Mouse (Mus musculus) gastrocnemius, postnatal 36 days (tissue): Measurements from ENCODE around the gene 4930578G10Rik. TPM values are rescaled to one million over a fixed set of nuclear protein-coding genes. Genes with fewer than 3 reads are reported as not detected.
"Not testable (repeated sequence)": the region's sequence is repeated elsewhere in the genome, so short reads cannot be mapped to it uniquely, and the experiment has no call there.

Experiments used
- DNase-seq, 2 experiments: peaks; one replicate each; pipeline ENCODE4 v3.0.0; 2022
- intact Hi-C: fragments of 180-260 bp; cut with DNase I; formaldehyde crosslinking; loops from one replicate; pipeline ENCODE4 v1.15.1; 2025
- long read RNA-seq, 2 experiments: library from polyadenylated mRNA; stranded (forward); transcript quantifications; one replicate each; pipeline ENCODE4 v2.0.0; 2021
- total RNA-seq, 2 experiments: library from RNA; stranded (reverse); gene quantifications; 2 replicates each; pipeline ENCODE4 v1.2.3; 2021

Gene 4930578G10Rik
- total RNA-seq = under 1 TPM in 1 of 2 experiments, not detected in 1; 0.57 TPM
- long read RNA-seq, experiment 1 = 0 reads
- long read RNA-seq, experiment 2 = 0 reads

DNA sequence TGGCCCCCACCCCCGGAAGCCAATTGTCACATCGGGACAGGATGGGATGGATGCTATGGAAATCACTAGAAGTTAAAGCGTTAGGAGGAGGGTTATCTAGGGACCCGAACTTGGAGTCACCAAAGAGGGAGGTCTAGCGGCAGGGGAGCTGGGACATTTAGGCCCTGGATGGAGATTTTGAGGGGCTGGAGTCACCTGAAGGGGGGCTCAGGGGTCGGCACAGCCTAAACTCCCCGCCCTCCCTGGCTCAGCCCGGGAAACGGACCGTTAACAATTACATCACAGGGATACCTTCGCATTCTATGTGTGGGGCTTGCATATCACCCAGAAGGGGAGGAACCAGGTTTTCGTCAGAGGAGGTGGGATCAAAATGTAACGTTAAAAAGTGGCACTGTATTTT, at the start of gene 4930578G10Rik:
4930578G10Rik (plus strand) TSS at position 301 of the 400 bp plus-strand sequence.
- intact Hi-C loops, DNase-seq: not testable (repeated sequence)

DNA sequence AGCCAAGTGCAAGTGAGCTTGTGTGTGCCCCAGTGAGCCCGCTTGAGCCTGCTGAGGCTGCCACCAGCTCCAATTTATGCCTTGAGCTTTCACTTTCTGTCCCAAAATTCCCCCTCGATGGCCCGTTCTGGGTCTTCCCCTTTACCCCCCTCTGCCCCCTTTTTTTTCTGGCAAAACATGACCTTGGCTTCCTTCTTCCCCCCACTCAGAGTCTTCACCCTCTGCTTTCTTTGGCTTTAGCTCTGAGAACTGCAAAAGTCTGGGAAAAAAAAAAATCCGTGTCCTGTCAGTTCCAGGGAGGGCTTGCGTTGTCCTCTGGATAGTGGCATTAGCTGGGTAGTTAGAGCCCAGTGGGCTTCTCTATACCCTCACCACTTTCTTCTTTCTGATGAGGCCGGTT, 21.1 kb downstream of the 4930578G10Rik start, which contains the start of gene Ccl19:
Ccl19 (minus strand) TSS at position 101 of the 400 bp plus-strand sequence.
- intact Hi-C loops, DNase-seq: not testable (repeated sequence)

DNA sequence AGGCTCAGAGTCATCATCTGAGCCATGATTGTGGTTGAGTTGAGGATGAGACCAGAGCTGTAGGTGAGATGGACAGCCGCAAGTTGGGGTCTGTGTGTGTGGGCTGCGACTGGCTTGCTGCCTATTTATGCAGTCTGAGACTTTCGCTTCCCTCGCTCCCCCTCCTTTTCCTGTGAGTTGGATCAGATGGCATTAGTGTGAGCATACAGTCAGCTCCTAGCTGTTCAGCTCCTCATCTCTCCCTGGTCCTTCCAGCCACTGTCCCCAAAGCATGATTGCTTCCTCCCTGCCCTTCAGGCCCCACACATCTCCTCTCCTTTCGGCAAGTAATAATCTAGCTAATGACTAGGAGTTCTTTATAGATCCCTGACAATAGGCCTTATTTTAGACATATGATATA, 38.5 kb downstream of the 4930578G10Rik start, which contains the start of gene Ccl21a:
Ccl21a (minus strand) TSS at position 101 of the 400 bp plus-strand sequence.
- DNase-seq, intact Hi-C loops: not testable (repeated sequence)

DNA sequence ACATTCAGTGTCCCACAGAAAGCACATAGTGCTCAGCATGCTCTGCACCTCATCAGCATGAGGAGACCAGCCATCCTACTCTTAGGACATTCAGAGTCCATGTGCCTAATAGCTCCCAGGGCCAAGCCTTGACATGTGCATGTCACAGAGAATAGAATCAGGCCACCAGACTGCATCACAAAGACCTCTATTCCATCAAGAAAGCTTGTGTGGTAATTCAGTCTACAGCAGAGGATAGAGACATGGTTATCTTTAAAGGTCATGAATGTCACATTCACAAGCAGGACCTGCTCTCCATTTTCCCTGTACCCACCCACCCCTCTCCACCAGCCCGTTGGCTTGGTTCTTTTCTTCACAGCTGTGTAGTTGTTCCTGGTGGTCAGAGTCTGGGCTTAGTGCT, 118.4 kb downstream of the 4930578G10Rik start, which contains the start of gene Fam205a1:
Fam205a1 (minus strand) TSS at position 101 of the 400 bp plus-strand sequence.
- intact Hi-C loops = not testable (repeated sequence)

DNA sequence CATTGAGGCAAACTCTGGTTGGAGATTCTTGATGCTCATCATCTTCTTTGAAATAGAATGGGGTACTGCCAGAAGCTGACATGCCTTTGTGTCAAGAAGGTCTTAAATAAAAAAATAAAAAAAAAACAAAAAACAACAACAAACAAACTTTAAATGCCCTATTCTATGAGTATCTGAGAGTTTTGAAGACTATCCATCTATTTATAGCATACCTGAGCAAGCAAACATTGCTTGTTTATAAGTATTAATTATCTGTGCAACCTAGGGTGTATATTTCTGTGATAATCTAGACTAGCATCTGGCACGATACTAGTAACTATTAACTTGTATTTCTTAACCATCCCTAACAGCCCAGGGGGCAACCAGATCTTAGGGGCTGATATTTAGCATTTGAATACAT, 121.3 kb downstream of the 4930578G10Rik start, which contains the start of gene Gm12394:
Gm12394 (minus strand) TSS at position 101 of the 400 bp plus-strand sequence.
- intact Hi-C loops, DNase-seq: not testable (repeated sequence)

More for the DNA sequence above, 118.4 kb downstream of the 4930578G10Rik start, which contains the start of gene Fam205a1:
- DNase-seq = not testable (repeated sequence)

DNA sequence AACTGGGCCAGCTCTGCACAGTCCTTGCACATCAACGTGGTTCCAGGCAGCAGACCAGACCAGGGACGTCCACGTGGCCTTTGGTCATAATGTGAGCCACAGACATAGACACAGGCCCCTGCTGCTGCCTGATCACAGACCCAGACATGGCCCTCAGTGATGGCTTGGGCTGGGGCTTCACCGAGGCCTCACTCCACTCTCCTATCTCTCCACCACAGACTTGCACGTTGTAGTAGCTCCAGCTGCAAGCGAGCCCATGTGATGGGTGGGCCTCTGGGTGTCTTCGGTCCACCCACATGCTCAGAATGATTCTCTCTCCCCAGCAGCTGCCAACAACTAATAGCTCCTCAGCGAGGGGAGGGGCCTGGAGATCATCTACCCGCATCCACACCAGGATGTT, 125.1 kb downstream of the 4930578G10Rik start:
- DNase-seq, intact Hi-C loops: not testable (repeated sequence)

DNA sequence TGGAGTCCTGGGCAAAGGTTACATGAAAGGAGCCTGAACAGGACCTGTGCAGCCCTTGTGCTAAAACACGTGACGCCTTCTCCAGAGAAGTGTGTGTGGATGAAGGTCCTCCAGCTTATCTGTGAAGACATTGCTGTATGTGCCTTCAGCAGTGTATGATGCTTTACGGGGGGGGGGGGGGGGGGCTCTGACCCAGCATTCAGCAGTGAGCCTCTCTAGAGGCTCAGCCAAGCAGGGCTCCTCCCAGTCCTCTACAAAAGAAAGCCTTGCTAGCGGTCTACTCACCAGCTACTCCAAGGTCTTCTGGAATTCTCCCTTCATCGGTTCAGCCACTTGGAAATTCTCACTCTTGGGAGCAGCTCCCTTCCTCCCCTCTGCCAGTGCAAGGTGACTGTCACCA, 128.1 kb downstream of the 4930578G10Rik start:
- intact Hi-C loops, DNase-seq: not testable (repeated sequence)

DNA sequence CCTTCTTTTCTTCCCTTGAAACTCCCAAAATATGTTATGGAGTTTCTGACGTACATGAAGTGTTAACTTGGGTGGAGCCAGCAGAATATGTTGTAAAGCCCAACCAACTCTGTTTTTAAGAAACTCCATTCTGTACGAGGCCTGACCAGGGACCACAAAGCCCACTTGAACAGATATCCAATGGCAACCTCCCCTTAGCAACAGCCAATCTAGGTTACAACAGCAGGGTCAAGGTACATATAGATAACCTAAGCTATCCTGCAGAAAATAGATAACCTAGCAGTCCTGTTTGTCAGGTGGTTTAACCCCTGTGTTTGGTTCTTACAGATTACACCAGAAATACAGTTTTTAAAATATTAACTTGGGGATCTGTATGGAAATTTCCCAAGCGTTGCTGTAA, 132.0 kb downstream of the 4930578G10Rik start:
- no peak for DNase-seq
- intact Hi-C loops = no loop called here

DNA sequence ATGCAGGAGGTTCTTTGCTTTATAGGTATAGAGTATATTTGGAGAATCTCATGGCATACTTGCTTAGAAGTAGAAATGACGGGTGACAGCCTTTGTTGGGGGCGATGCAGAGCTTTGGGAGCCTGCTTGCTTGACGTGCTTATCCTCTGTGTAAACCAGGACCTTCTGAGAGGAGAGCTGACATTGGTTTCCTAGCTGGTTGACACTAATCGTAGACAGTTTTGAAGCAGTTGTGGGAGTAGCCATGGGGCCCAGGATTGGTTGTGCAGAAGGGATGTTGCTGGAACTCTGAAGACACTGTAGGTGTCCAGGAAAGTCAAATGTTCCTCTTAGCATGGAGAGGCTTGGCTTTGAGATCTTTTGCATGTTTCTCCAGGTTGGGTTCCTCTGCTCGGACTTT, 132.8 kb downstream of the 4930578G10Rik start:
- intact Hi-C loops = no loop called here
- no peak for DNase-seq

DNA sequence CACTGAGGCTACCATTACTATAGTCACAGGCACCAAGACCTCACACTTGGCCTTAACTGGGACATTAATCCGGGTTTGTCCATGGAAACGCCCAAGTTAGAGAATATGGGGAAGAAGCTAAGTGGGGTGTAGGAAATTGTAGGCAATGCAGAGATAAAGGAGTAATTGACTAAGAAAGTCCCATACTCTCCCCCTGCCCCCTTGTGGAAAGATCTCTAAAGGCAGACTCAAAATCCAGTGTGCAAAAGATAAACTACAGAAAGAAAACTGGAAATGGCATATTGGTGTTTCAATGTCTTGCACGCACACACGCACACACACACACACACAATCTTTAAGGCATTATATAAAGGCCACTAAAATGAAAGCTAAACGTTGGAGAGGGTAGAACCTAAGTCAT, 135.4 kb downstream of the 4930578G10Rik start:
- intact Hi-C loops = no loop called here
- DNase-seq = no peak

DNA sequence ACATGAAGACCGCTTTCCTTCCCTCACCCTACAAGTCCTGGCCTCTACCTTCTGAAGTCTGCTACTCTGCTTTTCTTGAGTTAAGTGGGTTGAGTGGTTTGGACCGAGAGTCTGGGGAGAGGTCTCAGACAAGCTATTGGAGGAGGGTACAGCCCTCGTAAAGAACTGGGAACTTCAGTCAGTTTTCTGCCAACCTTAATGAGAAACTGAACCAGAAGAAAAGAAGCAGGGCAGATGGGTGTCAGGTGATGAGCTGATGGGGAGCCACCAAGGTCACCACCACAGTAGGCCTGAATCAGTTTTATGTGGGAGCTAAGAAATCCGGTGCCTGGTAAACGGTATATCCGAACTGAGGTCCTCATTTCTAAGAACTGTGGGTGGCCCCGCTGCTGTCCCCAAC, 136.8 kb downstream of the 4930578G10Rik start:
- intact Hi-C loops = no loop called here
- DNase-seq = no peak

DNA sequence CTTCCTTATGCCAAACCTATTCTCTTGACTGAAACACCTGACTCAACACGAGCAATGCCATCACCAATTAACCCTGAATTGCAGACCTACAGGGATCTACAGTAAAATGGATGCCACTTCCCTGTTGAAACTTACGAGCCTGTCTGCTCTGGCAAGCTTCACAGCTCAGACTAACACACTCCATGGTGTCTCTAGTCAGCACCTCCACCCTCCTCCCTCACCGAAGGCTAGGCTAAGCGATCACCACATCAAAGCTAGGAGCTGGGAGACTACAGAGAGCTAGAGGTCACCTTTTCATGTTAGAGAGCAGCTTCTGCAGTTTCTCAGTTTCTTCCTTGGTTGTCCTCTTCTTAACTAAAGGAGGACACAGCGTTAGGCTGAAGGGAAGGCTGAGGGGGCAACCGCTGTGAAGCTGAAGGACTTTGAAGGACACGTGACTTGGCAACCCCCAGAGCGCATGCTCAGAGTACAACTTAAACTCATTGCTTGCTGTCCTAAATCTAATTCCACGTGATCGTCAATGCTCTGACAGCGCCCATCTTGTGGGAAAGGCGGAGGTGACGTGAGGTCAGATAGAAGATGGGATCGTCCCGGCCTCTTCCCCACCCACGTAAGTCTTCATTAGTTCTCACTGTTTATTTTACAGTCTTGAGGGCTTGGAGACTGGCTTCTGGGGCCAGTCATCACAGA, 137.5 kb downstream of the 4930578G10Rik start:
- intact Hi-C loops = no loop called here
- no peak for DNase-seq

DNA sequence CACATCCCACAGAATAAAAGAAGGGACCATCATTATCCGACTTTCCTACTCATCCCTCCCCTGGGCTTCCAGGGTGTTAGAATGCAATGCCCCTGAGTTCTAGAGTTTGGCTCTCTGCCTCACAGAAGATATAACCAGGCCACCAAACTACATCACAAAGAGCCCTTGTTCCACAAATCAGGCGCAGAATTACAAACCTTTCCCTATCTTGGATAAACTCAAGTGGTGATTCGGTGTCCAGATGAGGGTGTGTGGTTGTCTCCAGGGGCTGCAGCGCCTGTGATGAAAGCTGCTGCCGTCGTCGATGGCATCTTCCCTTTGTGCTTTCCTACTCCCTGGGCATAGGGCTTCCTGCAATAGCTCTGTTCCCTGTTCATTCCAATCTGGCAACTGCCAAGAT, 138.8 kb downstream of the 4930578G10Rik start, which contains the start of gene Fam205c:
Fam205c (minus strand) TSS at position 101 of the 400 bp plus-strand sequence.
- DNase-seq = no peak
- intact Hi-C loops = no loop called here

DNA sequence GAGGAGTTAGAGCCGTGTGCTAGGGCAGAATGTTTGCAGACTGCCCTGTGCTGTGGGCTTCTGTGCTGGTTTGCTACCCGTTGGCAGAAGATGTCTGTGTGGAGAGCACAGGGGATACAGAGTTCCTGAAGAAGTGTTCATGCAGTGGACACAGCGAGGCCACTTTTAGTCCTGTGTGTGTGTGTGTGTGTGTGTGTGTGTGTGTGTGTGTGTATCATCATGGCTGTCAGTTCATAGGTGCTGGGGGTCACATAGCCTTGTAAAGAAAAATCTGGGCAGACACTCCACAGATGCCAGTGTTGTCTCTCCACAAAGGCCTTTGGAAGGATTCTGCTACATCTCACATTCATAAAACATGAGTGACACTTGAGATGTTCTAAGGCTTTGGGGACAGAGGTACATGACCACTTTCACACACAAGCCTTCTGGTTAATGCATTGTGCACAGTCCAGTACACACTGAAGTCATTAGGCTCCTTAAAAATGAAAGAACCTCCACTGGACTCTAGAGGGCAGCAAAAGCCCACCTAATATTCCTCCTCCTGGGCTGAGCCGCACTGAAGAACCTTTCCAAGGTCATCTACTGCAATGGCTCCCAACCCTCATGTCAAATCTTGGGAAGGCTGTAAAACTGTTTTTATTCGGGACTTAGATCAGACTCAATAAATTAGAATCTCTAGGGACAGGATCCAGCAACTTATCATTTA, 141.4 kb downstream of the 4930578G10Rik start:
- intact Hi-C loops = loop anchor here (2.0 kb wide), 1 partner anchor 68 kb away; no protein-coding TSS in a partner anchor

DNA sequence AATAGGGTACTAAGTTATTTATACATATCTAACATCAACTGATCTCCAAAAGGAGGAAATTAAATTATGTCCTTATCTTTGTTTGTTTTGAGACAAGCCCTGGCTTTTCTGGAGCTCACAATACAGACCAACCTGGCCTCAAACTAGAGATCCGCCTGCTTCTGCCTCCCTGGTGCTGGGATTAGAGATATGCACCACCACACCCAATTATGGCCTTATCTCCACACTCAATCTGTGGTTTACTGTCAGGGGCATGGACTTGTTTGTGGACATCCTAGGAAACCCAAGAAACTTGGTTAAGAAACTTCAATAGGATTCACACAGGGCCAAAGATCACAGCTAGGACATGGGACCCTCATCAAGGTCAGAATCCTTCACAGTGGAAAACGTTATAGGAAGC, 142.3 kb downstream of the 4930578G10Rik start:
- intact Hi-C loops = loop anchor here (1.0 to 2.0 kb wide), 2 partner anchors 67 to 88 kb away; no protein-coding TSS in a partner anchor
- no peak for DNase-seq

More for the DNA sequence above, 141.4 kb downstream of the 4930578G10Rik start:
- DNase-seq = peak in 1 of 2 experiments; percentile 17

DNA sequence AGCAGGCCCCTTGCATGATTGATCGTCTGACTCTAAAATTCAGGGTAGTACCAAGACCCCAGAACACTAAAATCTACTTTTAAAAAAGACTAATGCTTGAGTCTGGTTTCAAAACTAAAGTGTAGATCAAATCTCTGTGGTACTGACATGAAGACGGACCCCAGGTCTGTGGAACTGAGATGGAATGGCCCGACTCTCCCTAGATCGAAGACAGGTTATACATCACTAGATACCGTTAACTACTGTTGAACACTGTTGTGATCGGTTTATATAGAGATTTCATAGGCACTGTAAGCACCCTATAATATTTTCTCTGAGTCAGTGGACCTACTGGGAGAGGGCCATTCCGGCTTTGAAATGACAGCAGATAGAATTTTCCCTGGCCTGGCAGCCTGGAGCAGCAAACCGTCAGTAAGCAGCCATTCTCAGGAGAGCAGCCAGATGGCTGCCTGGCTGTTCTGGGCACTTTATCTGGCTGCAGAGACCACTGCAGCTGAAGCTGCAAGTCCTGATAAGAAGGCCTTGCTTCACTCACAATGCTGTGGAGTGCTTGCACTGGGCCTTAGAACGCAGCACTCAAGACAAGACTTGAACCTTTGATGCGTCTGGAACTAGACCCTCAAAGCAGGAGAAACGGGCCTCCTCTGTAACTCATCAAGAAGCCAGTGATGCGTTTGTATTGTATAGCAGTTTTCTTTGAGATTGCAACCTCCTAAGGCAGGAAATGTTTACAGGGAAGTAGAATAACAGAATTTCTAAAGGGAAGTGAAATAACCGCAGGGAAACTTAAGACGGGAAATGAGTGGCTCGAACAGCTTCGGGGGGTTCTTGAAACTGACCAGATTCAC, 144.7 kb downstream of the 4930578G10Rik start:
- intact Hi-C loops = no loop called here
- DNase-seq = no peak

DNA sequence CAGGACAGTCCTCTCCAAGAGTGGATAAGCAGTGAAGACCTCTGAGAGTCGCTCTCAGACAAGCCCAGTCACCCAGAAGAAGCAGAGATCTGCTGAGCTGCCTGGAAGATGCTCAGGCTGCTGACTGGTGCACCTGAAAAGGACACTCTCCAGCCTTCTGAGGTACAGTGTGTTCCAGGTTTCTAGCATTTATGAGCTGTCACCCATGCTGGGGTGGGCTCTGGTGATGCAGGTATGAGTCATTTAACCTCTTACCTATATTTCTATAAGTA, 145.3 kb downstream of the 4930578G10Rik start:
- intact Hi-C loops = no loop called here
- DNase-seq = no peak

DNA sequence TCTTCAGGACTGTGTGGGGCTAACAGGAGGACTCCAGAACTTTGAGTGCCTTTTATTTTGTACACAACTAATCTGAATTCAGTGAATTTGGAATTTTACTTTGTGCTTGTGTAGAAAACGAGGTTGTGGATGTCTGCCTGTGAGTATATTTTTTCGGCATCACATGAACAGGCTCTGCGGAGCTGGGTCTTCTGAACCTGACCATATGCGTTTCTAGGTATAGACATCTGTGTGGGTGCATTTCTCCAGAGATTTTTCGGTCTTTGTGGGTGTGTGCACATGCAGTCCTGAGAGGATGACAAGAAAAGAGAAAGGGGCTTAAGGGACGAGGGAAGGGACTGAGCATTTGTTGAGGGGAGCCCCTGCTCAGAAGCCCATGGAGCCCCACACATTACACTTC, 151.6 kb downstream of the 4930578G10Rik start:
- DNase-seq = no peak
- intact Hi-C loops = no loop called here

DNA sequence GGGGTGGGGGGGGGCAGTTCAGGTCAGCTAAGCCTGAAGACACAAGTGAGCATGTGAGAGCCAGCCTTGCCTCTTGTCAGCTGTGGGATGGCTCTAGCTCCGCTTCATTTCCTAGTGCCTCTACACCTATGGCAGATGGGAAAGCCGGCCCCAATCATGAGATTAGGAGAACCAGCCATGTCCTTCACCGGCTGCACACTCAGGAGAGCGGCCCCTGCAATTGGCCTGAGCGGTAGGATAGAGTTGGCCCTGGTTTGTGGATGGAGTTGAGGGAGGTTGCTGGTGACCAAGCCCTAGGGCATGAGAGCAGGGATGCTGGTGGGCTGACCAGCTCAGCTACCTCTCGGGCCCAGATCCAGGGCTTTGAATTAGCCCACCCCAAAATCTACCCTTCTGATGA, 153.5 kb downstream of the 4930578G10Rik start:
- DNase-seq = no peak
- intact Hi-C loops = no loop called here

DNA sequence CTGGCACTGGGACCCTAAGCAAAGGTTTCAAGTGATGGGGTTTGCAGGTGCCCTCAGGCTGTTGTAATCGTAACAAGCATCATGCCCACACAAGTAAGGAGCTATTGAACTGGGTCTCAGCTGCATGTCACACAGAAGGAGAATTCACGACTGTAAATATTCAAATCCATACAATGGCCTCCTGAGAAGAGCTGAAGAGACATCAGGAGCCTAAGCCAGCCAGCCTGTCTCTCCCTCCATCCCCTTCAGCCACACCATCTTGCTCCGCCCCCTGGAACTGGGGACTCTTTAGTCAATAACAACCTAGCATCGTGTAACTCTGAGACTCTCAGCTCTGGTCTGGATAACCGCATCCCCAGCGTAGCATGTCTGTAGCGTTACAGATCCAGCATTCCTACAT, 155.8 kb downstream of the 4930578G10Rik start:
- intact Hi-C loops = no loop called here
- no peak for DNase-seq
